Mouse (Mus musculus) midbrain, embryonic 15.5 days (tissue): ENCODE results near the gene Mdm2. TPM values are rescaled to one million over a fixed set of nuclear protein-coding genes. Genes with fewer than 3 reads are reported as not detected.
"Not testable (repeated sequence)": the region's sequence is repeated elsewhere in the genome, so short reads cannot be mapped to it uniquely, and the experiment has no call there.

Source experiments
- ATAC-seq: fragments of 200-750 bp; cut with Nextera tagmentation; replicated peaks from 2 replicates; pipeline ENCODE4 v1.8.0; 2017; ENCODE audit warnings: moderate TSS enrichment
- H3K27ac ChIP-seq: fragments of 300-500 bp; sonication (generic); 2 replicates; pipeline ENCODE4 v1.5.1; 2015; ENCODE audit warnings: mild to moderate bottlenecking, inconsistent platforms
- H3K27me3 ChIP-seq: fragments of 300-500 bp; sonication (generic); replicated peaks from 2 replicates; pipeline ENCODE4 v1.6.1; 2015; ENCODE audit warnings: inconsistent platforms
- H3K36me3 ChIP-seq: fragments of 300-500 bp; sonication (generic); replicated peaks from 2 replicates; pipeline ENCODE4 v1.6.1; 2015; ENCODE audit warnings: inconsistent platforms
- H3K4me1 ChIP-seq: fragments of 300-500 bp; sonication (generic); 2 replicates; pipeline ENCODE4 v1.6.1; 2015; ENCODE audit warnings: inconsistent platforms
- H3K4me2 ChIP-seq: fragments of 300-500 bp; sonication (generic); 2 replicates; pipeline ENCODE4 v1.6.1; 2015; ENCODE audit warnings: inconsistent platforms, mild to moderate bottlenecking, moderate library complexity
- H3K4me3 ChIP-seq: fragments of 300-500 bp; sonication (generic); 2 replicates; pipeline ENCODE4 v1.5.1; 2015; ENCODE audit warnings: mild to moderate bottlenecking, inconsistent platforms
- H3K9ac ChIP-seq: fragments of 300-500 bp; sonication (generic); 2 replicates; pipeline ENCODE4 v1.6.1; 2015; ENCODE audit warnings: mild to moderate bottlenecking, inconsistent platforms
- H3K9me3 ChIP-seq: fragments of 300-500 bp; sonication (generic); 2 replicates; pipeline ENCODE4 v1.6.1; 2016; ENCODE audit warnings: inconsistent platforms
- WGBS: fragments of 180-500 bp; shearing (Covaris S2); methylation state at CpG from one replicate; pipeline ENCODE4 v1.1.7; 2015; ENCODE audit warnings: mixed read lengths; 5-methylcytosine and 5-hydroxymethylcytosine counted together
- polyA plus RNA-seq: library from polyadenylated mRNA; unstranded; fragments of >200 nt; fragmentation: Nextera tagmentation; extraction: Ambion mirVana; gene quantifications from 2 replicates; pipeline ENCODE4 v1.2.1, GENCODE M21; 2015

Gene Mdm2
- polyA plus RNA-seq, 1 experiment from 2014 or later = 58.2 TPM

DNA sequence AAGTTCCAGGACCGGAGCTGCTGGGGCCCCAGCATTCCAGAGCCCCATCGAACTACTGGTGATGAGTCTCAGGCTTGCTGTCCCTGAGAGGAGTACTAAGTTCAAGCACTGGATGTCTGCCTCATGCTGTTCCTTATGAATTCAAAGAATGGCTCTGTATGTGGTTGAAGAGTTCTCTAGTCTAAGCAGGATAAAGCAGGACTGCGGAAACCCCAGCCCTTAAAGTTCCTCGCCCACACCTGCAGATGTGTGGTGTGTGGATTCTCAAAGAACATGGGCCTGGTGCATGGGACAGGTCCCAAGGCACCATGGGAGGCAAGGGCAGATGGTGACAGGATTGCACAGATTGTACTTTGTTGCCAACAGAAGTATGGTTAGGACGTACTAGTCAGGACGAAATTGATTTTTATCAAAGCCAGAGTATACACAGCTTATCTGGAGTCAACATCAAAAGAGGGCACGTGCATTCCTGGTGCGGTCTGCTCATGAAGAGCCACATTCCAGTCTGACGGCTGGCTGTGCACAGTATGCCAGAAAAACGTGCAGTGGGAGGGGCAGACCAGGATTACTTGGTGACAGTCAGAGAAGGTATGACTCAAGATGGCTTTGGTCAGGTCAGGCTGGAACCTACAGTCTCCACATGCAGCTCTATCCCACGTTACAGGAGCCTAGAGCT lies 18.7 kb upstream of the Mdm2 start:
- WGBS = 83% methylated on average over 11 of the region's 11 CpGs
- no peak for ATAC-seq

DNA sequence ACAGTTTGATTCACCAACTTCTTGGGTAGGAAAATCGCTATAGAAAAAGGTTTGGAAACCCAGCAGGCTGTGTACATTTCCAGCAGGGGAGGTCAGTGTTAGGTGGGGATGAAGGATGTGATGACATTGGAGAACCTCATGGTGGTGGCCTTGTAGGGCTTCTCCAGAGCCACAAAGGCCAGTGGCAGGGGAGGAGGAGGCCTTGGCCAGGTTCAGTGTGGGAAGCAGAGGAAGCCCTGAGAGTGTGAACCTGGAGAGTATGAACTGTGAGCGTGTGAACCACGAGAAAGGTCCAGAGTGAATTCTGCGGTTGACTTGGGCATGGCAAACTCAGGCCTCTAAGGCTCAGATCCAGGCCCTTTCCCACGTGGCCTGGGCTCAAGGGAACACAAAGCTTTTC lies 18.0 kb upstream of the Mdm2 start:
- Histone ChIP-seq H3K9me3 (no peaks in the 10 kb centered on the region), H3K4me3 (no peak overlapping the region), H3K4me1 (no peaks in the 10 kb centered on the region), H3K36me3 (no peaks in the 10 kb centered on the region), H3K27ac (no peak overlapping the region), H3K4me2 (no peak overlapping the region), H3K27me3 (no peaks in the 10 kb centered on the region), H3K9ac (no peak overlapping the region)
- WGBS = 82% methylated on average over 5 of the region's 5 CpGs
- ATAC-seq = no peak

More for the DNA sequence above, 18.7 kb upstream of the Mdm2 start:
- Histone ChIP-seq H3K36me3 (no peaks in the 10 kb centered on the region), H3K9me3 (no peaks in the 10 kb centered on the region), H3K4me1 (no peaks in the 10 kb centered on the region), H3K27me3 (no peaks in the 10 kb centered on the region), H3K9ac (no peak overlapping the region), H3K27ac (no peak overlapping the region), H3K4me3 (no peak overlapping the region), H3K4me2 (no peak overlapping the region)

DNA sequence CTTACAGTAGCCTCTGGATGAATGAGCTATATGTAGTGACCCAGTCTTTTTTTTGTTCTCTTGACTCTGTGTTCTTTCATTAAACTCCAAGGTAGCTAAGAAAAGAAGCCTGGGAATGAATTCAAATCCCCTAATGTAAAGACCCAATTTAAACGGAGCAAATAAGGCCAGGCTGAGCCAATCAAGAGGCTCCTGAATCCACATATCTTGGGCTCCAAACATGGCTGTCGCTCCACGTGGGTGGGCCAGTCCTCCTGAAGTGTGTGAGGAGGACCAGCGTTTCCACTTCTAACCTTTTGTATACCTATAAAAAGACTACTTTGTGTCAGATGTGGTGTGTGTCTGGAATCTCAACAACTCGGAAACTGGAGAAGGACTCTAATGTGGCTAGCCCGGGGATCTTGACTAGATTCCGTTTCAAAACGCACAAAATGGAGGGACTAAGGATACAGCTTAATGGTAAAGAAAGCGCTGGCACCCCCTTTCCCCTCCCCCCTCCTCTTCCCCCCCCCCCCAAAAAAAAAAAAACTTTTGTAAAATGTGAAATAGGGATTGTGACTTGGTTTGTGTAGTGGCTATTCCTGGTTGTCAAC lies 17.1 kb upstream of the Mdm2 start:
- H3K4me1 ChIP-seq = no peaks in the 10 kb centered on the region
- H3K27ac ChIP-seq = no peak overlapping the region
- H3K9me3 ChIP-seq = no peaks in the 10 kb centered on the region
- no peaks in the 10 kb centered on the region for H3K36me3 ChIP-seq
- 81% methylated on average over 9 of the region's 9 CpGs for WGBS
- H3K4me2 ChIP-seq = no peak overlapping the region
- no peaks in the 10 kb centered on the region for H3K27me3 ChIP-seq
- ATAC-seq = no peak
- H3K9ac ChIP-seq = no peak overlapping the region
- no peak overlapping the region for H3K4me3 ChIP-seq

DNA sequence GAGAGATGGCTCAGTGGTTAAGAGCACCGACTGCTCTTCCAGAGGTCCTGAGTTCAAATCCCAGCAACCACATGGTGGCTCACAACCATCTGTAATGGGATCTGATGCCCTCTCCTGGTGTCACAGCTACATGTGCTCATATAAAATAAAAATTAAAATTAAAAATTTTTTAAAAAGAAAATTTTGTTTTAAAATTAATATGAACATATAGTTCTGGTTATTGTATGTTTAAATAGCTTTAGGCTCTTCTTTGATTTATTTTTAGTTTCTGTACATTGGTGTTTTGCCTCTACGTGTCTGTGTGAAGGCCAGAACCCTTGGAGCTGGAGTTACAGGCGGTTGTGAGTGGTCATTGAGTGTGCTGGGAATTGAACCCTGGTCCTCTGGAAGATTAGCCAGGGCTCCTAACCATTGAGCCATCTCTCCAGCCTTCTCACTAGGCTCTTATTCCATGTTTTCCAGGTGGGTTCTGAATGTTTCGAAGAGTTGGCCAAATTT lies 16.4 kb upstream of the Mdm2 start:
- no peak for ATAC-seq

DNA sequence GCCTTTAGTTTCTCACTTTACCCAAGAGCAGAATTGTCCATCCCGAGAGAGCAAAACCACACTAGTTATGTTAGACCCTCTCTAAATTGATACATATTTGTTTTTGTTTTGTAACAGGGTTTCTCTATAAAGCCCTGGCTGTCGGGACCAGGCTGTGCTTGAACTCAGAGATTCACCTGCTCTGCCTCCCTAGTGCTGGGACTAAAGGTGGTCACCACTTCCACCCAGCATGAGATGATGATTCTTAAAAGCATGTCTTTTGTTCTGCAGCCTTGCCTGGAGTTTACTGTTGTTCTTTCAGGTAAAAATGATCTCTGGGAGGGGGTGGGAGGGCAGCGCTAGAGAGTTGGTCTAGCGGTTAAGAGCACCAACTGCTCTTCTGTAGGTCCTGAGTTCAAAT lies 15.8 kb upstream of the Mdm2 start:
- no peaks in the 10 kb centered on the region for H3K9me3 ChIP-seq
- no peaks in the 10 kb centered on the region for H3K4me1 ChIP-seq
- no peak overlapping the region for H3K9ac ChIP-seq
- no peak overlapping the region for H3K4me3 ChIP-seq
- ATAC-seq = no peak
- no peaks in the 10 kb centered on the region for H3K36me3 ChIP-seq
- H3K4me2 ChIP-seq = no peak overlapping the region
- H3K27ac ChIP-seq = no peak overlapping the region
- no peaks in the 10 kb centered on the region for H3K27me3 ChIP-seq
- 94% methylated on average over 4 of the region's 4 CpGs for WGBS

More for the DNA sequence above, 16.4 kb upstream of the Mdm2 start:
- no peak overlapping the region for H3K4me3 ChIP-seq
- H3K36me3 ChIP-seq = no peaks in the 10 kb centered on the region
- no peak overlapping the region for H3K27ac ChIP-seq
- H3K9ac ChIP-seq = no peak overlapping the region
- no peaks in the 10 kb centered on the region for H3K9me3 ChIP-seq
- WGBS = 95% methylated on average over 4 of the region's 4 CpGs
- no peaks in the 10 kb centered on the region for H3K4me1 ChIP-seq
- H3K4me2 ChIP-seq = no peak overlapping the region
- no peaks in the 10 kb centered on the region for H3K27me3 ChIP-seq

DNA sequence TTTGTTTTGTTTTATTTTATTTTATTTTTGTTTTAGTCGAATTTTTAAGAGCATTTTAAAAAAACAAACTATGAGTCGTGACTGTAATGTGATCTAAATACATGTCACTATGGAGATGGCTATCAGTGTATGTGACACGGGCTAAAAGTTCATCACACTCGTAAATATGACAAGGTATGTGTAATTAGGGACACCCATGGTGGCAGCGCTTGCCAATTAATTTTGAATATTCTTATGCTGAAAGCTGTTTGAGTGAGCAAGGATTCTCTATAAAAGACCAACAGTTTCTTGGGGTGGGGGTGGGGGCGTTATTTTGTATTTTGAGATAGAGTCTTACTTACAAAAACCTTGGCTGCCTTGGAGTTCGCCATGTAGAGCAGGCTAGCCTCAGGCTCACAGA lies 15.1 kb upstream of the Mdm2 start:
- Histone ChIP-seq H3K9ac (no peak overlapping the region), H3K4me2 (no peak overlapping the region), H3K36me3 (no peaks in the 10 kb centered on the region), H3K27me3 (no peaks in the 10 kb centered on the region), H3K27ac (no peak overlapping the region), H3K4me1 (no peaks in the 10 kb centered on the region), H3K4me3 (no peak overlapping the region), H3K9me3 (no peaks in the 10 kb centered on the region)
- ATAC-seq = no peak
- 80% methylated on average over 7 of the region's 7 CpGs for WGBS

DNA sequence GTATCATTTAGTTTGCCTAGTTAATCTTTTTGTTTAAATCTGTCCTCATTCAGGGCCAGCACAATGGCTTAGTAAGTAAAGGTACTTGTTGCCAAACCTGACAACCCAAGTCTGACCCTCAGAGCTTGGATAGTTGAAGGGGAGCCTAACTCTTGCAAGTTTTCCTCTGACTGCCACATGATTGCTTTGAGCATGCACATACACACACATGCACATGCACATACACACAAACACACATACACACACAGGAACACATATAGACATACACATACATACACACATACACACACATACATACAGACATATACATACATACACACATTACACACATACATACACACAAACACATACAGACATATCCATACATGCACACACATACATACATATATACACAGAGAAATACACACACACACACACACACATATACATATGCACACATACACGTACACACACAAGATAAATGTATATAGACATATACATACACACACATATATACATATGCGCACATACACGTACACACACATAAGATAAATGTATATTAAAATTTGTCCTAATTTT lies 14.3 kb upstream of the Mdm2 start:
- H3K4me3 ChIP-seq = no peak overlapping the region
- WGBS = 98% methylated on average over 3 of the region's 3 CpGs
- ATAC-seq = no peak

DNA sequence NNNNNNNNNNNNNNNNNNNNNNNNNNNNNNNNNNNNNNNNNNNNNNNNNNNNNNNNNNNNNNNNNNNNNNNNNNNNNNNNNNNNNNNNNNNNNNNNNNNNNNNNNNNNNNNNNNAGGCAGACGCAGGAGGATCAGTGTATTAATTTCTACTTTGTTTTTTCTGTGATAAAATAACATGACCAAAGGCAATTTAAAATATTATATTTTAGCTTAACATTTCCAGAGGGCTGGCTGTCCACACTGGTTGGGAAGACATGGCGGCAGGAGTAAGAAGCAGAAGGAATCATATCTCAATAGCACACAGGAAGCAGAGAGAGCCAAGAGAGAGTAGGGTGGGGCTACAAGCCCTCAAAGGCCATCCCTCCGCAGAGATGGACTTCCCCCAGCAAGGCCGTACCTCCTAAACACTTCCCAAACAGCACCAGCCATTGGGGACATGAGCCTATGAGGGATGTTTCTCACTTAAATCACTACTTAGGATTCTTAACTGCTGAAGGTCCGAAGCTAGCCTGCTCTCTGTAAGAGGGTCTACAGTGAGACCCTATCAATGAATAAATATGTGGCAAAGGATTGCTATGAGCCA lies 13.7 kb upstream of the Mdm2 start:
- 81% methylated on average over 5 of the region's 5 CpGs for WGBS
- Histone ChIP-seq H3K27me3 (no peaks in the 10 kb centered on the region), H3K4me3 (no peak overlapping the region), H3K27ac (no peak overlapping the region), H3K4me2 (no peak overlapping the region), H3K4me1 (no peaks in the 10 kb centered on the region), H3K9me3 (no peaks in the 10 kb centered on the region), H3K36me3 (no peaks in the 10 kb centered on the region), H3K9ac (no peak overlapping the region)
- ATAC-seq = no peak

More for the DNA sequence above, 14.3 kb upstream of the Mdm2 start:
- H3K4me2 ChIP-seq = no peak overlapping the region
- no peak overlapping the region for H3K27ac ChIP-seq
- no peaks in the 10 kb centered on the region for H3K9me3 ChIP-seq
- no peaks in the 10 kb centered on the region for H3K4me1 ChIP-seq
- no peaks in the 10 kb centered on the region for H3K27me3 ChIP-seq
- no peaks in the 10 kb centered on the region for H3K36me3 ChIP-seq
- H3K9ac ChIP-seq = no peak overlapping the region

DNA sequence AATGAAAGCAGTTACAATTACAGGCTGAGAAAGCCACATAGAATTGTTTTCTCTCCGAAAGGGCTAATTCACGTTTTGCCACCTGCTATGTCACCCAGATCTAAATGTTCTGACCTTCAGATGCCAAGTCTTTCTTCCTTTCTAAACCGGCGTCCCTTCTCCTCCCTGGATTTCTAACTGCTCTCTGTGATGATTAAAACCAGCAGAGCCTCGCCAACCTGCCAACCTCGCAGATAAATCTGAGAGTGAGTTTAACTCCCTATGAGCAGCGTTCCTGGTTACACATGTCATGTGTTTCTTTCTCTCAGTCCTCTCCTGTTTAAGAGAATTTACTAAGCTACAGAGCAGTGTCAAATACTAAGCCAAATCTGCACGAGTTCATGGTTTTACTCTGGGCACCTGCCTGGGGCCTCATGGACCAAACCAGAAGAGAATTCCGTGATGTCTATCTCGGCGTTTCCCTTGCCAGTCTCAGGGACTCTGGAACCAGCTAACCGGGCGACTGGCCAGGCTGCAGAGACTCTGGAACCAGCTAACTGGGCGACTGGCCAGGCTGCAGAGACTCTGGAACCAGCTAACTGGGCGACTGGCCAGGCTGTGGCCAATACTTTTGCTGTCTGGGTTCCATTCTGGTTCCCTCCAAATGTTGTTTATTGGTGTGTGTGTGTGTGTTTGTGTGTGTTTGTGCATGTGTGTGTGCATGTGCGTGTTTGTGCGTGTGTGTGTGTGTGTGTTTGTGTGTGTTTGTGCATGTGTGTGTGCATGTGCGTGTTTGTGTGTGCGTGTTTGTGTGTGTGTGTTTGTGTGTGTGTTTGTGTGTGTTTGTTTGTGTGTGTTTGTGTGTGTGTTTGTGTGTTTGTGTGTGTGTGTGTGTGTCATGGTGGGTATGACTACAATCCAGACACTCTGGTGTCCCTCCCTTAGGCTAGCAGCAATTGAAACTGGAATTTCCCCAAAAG lies 7.9 kb upstream of the Mdm2 start:
- H3K9ac ChIP-seq = no peak overlapping the region
- H3K27me3 ChIP-seq = no peaks in the 10 kb centered on the region
- WGBS = 67% methylated on average over 19 of the region's 19 CpGs
- H3K4me1 ChIP-seq = no peaks in the 10 kb centered on the region
- ATAC-seq = no peak
- no peak overlapping the region for H3K4me3 ChIP-seq
- H3K27ac ChIP-seq = no peak overlapping the region
- H3K36me3 ChIP-seq = no peaks in the 10 kb centered on the region
- H3K9me3 ChIP-seq = no peaks in the 10 kb centered on the region
- no peak overlapping the region for H3K4me2 ChIP-seq

DNA sequence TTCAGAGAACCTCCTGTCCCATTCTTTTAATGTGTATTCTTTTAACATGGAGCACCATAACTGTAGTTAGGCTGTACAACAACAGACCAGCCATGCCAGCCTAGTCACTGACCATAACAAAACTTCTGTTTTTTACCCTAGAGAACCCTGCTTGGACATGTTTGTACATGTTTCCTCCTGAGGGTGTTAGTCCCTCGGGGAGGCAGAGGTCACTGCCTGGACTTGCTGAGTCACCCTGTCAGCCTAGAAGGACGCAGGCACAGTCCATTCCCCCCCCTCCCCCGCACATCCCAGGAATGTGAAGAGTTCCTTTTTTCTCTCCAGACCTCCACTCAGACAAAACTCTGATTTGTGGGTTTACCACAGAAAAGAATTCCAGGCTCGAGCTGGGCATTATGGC lies 7.0 kb upstream of the Mdm2 start:
- Histone ChIP-seq H3K27ac (no peak overlapping the region), H3K4me2 (no peak overlapping the region), H3K9ac (no peak overlapping the region), H3K4me1 (no peaks in the 10 kb centered on the region), H3K36me3 (no peaks in the 10 kb centered on the region), H3K9me3 (no peaks in the 10 kb centered on the region), H3K27me3 (no peaks in the 10 kb centered on the region), H3K4me3 (no peak overlapping the region)
- ATAC-seq = no peak
- WGBS = 14% methylated on average over 4 of the region's 4 CpGs

DNA sequence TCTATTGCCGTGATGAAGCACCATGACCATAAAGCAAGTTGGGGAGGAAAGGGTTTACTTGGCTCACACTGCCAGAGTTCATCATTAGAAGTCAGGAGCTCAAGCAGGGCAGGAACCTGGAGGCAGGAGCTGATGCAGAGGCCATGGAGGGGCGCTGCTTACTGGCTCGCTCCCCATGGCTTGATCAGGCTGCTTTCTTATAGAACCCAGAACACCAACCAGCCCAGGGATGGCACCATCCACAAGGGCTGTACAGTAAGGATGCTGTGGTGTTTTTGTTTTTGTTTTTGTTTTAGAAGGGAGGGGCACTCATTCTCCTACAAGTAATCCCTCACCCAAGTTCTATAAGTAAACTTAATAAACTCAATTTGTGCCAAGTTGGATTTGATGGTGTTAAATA lies 6.1 kb upstream of the Mdm2 start:
- Histone ChIP-seq H3K4me1 (no peaks in the 10 kb centered on the region), H3K9me3 (no peaks in the 10 kb centered on the region), H3K4me2 (no peak overlapping the region), H3K27ac (no peak overlapping the region), H3K4me3 (no peak overlapping the region), H3K27me3 (no peaks in the 10 kb centered on the region), H3K9ac (no peak overlapping the region), H3K36me3 (no peaks in the 10 kb centered on the region)
- 78% methylated on average over 3 of the region's 3 CpGs for WGBS
- ATAC-seq = no peak

DNA sequence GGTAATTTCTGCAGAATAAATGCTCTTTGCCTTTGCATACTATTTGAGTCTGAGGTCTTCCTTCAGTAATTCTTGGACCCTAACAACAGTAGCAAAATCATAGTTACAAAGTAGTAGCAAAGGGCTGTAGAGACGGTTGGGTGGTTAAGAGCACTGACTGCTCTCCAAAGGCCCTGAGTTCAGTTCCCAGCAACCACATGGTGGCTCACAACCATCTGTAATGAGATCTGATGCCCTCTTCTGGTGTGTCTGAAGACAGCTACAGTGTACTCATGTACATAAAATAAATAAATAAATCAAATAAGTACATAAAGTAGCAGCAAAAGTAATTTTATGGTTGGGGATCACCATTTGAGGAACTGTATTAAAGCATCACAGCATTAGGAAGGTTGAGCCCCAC lies 5.1 kb upstream of the Mdm2 start:
- H3K4me3 ChIP-seq, H3K9me3 ChIP-seq, H3K27ac ChIP-seq, ATAC-seq, H3K9ac ChIP-seq, H3K36me3 ChIP-seq, H3K27me3 ChIP-seq, H3K4me2 ChIP-seq, H3K4me1 ChIP-seq: not testable (repeated sequence)
- 93% methylated on average over 1 of the region's 1 CpGs for WGBS
